Mouse (Mus musculus): Measurements from ENCODE around the gene Map7d1. TPM values are rescaled to one million over a fixed set of nuclear protein-coding genes. Genes with fewer than 3 reads are reported as not detected.

Gene Map7d1
- polyA plus RNA-seq, 1 experiment from 2014 or later = 68.2 TPM

- WGBS = 6% methylated on average over 13 of the region's 13 CpGs
- ATAC-seq = peak; percentile 60
These were observed 21.9 kb upstream of the Map7d1 start for GRCm38 (mm10) chr4:126277906-126278564.

DNA sequence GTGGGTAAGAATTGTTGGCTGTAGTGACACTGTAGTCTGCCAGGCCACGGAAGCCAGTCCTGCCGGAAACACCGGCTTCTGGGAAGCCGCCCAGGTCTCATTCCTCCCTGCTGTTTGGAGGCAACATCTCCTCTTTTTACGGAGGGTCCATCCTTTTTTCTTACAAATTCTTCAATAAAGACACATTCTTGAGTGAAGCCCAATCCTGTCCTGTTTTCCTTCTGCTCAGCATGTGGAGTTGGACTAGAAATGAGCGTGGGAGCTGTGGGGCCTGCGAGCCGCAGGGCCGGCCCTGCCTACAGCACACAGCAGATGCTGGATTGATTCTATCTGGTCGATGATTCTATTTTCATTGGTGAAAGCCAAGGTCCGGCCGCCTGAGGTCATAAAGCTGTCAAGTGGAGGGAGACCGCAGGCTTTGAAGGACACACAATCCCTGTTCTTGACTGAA is 19.6 kb upstream of the Map7d1 start:
- Histone ChIP-seq H3K4me3 (ENCODE audit: low read depth, low read length) (no peak overlapping the region), H3K27ac (ENCODE audit: low read length) (no peak overlapping the region), H3K27me3 (ENCODE audit: control insufficient read depth, insufficient read depth, low read depth, low read length) (no peaks in the 10 kb centered on the region), H3K36me3 (ENCODE audit: control insufficient read depth, insufficient read depth, low read length) (peaks cover 11% of the 10 kb centered on the region), H3K9ac (ENCODE audit: low read depth, low read length) (no peak overlapping the region), H3K4me1 (ENCODE audit: control insufficient read depth, insufficient read depth, low read length) (no peaks in the 10 kb centered on the region), H3K4me2 (ENCODE audit: low read length) (no peak overlapping the region), H3K9me3 (replicated peaks; ENCODE audit: control insufficient read depth, low read length, poor library complexity, severe bottlenecking) (no peaks in the 10 kb centered on the region)
- ATAC-seq = no peak
- 92% methylated on average over 13 of the region's 13 CpGs for WGBS

More at GRCm38 (mm10) chr4:126277906-126278564, 21.9 kb upstream of the Map7d1 start:
- no peaks in the 10 kb centered on the region for H3K27me3 ChIP-seq (ENCODE audit: control insufficient read depth, insufficient read depth, low read depth, low read length)
- H3K9ac ChIP-seq (ENCODE audit: low read depth, low read length) = no peak overlapping the region
- peak overlapping the region; percentile 8; the same call in 1 of the 2 replicates for H3K4me2 ChIP-seq (ENCODE audit: low read length)
- H3K4me3 ChIP-seq (ENCODE audit: low read depth, low read length) = no peak overlapping the region
- H3K36me3 ChIP-seq (ENCODE audit: control insufficient read depth, insufficient read depth, low read length) = peaks cover 11% of the 10 kb centered on the region
- H3K4me1 ChIP-seq (ENCODE audit: control insufficient read depth, insufficient read depth, low read length) = no peaks in the 10 kb centered on the region
- H3K27ac ChIP-seq (ENCODE audit: low read length) = no peak overlapping the region
- no peaks in the 10 kb centered on the region for H3K9me3 ChIP-seq (replicated peaks; ENCODE audit: control insufficient read depth, low read length, poor library complexity, severe bottlenecking)

- H3K27ac ChIP-seq (ENCODE audit: low read length) = no peak overlapping the region
- no peaks in the 10 kb centered on the region for H3K27me3 ChIP-seq (ENCODE audit: control insufficient read depth, insufficient read depth, low read depth, low read length)
- H3K9ac ChIP-seq (ENCODE audit: low read depth, low read length) = no peak overlapping the region
- H3K4me3 ChIP-seq (ENCODE audit: low read depth, low read length) = no peak overlapping the region
- peaks cover 11% of the 10 kb centered on the region for H3K36me3 ChIP-seq (ENCODE audit: control insufficient read depth, insufficient read depth, low read length)
- H3K4me2 ChIP-seq (ENCODE audit: low read length) = no peak overlapping the region
- H3K4me1 ChIP-seq (ENCODE audit: control insufficient read depth, insufficient read depth, low read length) = no peaks in the 10 kb centered on the region
- no peak for ATAC-seq
- H3K9me3 ChIP-seq (replicated peaks; ENCODE audit: control insufficient read depth, low read length, poor library complexity, severe bottlenecking) = no peaks in the 10 kb centered on the region
- 97% methylated on average over 4 of the region's 4 CpGs for WGBS
These were observed 18.9 kb upstream of the Map7d1 start for GRCm38 (mm10) chr4:126275081-126275480.

DNA sequence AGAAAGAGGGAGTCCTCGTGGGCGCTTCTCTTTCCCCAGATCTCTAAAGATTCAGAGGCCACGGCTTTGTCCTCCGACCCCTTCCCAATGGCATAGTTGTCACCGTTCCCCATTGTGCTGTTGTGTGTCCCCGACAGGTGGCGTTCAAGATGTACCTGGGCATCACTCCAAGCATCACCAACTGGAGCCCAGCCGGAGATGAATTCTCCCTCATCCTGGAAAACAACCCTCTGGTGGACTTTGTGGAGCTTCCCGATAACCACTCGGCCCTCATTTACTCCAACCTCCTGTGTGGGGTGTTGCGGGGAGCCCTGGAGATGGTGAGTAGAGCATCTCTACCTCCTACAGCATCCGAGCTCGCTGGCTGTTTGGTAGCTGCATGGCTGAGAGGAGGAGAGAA is 17.6 kb upstream of the Map7d1 start:
- peaks cover 11% of the 10 kb centered on the region for H3K36me3 ChIP-seq (ENCODE audit: control insufficient read depth, insufficient read depth, low read length)
- H3K9me3 ChIP-seq (replicated peaks; ENCODE audit: control insufficient read depth, low read length, poor library complexity, severe bottlenecking) = no peaks in the 10 kb centered on the region
- H3K4me2 ChIP-seq (ENCODE audit: low read length) = no peak overlapping the region
- 78% methylated on average over 13 of the region's 13 CpGs for WGBS
- no peak overlapping the region for H3K4me3 ChIP-seq (ENCODE audit: low read depth, low read length)
- H3K27me3 ChIP-seq (ENCODE audit: control insufficient read depth, insufficient read depth, low read depth, low read length) = no peaks in the 10 kb centered on the region
- no peaks in the 10 kb centered on the region for H3K4me1 ChIP-seq (ENCODE audit: control insufficient read depth, insufficient read depth, low read length)
- 0 out of 2 replicates have a peak overlapping the region, but pooled peaks have one; percentile 1 for H3K9ac ChIP-seq (ENCODE audit: low read depth, low read length)
- H3K27ac ChIP-seq (ENCODE audit: low read length) = no peak overlapping the region
- ATAC-seq = no peak

- Histone ChIP-seq H3K36me3 (ENCODE audit: control insufficient read depth, insufficient read depth, low read length) (peaks cover 8% of the 10 kb centered on the region), H3K9me3 (replicated peaks; ENCODE audit: control insufficient read depth, low read length, poor library complexity, severe bottlenecking) (no peaks in the 10 kb centered on the region), H3K4me1 (ENCODE audit: control insufficient read depth, insufficient read depth, low read length) (peaks cover 5% of the 10 kb centered on the region; the same call in 1 of the 2 replicates), H3K27ac (ENCODE audit: low read length) (no peak overlapping the region), H3K4me3 (ENCODE audit: low read depth, low read length) (no peak overlapping the region), H3K4me2 (ENCODE audit: low read length) (no peak overlapping the region), H3K27me3 (ENCODE audit: control insufficient read depth, insufficient read depth, low read depth, low read length) (no peaks in the 10 kb centered on the region), H3K9ac (ENCODE audit: low read depth, low read length) (no peak overlapping the region)
- no peak for ATAC-seq
- 85% methylated on average over 3 of the region's 3 CpGs for WGBS
These were observed 13.1 kb upstream of the Map7d1 start for GRCm38 (mm10) chr4:126269292-126269691.

DNA sequence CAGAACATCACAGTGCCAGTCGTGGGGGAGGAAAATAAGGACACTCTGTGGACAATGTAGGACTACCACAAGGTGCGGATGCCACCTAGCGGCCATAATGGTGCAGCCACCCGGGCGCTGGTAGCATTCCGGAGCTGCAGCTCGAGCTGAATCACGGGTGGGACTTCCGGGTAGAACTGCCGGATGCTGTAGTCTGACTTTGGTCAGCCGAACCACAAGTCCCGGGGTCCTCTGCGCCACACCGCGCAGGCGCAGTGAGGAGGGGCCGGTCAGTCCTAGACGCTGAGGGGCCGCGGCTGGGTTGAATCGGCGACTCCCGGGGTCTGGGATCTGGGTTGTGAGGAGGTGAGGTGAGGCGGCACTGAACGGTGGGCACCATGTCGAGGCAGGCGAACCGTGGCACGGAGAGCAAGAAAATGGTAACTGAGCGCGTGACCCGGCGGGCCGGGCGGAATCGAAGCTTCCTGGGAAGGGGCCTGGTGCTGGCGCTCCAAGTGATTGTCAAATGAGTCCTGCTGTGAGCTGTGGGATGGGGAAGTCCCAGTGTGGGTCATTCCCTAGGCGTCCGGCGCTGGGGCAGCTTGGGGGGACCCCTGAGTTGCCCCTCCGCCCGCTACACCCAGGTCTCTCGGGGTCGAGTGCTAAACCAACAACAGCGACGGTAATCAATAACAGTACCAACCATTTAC is 6.1 kb upstream of the Map7d1 start, which contains the start of gene Trappc3:
Trappc3 (plus strand) TSS at position 207 of the 689 bp plus-strand sequence.
- WGBS = under 1% methylated on average over 46 of the region's 46 CpGs
- Histone ChIP-seq H3K36me3 (ENCODE audit: control insufficient read depth, insufficient read depth, low read length) (no peaks in the 10 kb centered on the region), H3K9ac (ENCODE audit: low read depth, low read length) (peak within 1 kb of the TSS; percentile 93), H3K4me3 (ENCODE audit: low read depth, low read length) (peak within 1 kb of the TSS; percentile 84), H3K27ac (ENCODE audit: low read length) (peak within 1 kb of the TSS; percentile 50), H3K4me1 (ENCODE audit: control insufficient read depth, insufficient read depth, low read length) (peaks cover 26% of the 10 kb centered on the region), H3K4me2 (ENCODE audit: low read length) (peak within 1 kb of the TSS; percentile 76), H3K9me3 (replicated peaks; ENCODE audit: control insufficient read depth, low read length, poor library complexity, severe bottlenecking) (no peaks in the 10 kb centered on the region), H3K27me3 (ENCODE audit: control insufficient read depth, insufficient read depth, low read depth, low read length) (no peaks in the 10 kb centered on the region)
- ATAC-seq = peak; percentile 96

DNA sequence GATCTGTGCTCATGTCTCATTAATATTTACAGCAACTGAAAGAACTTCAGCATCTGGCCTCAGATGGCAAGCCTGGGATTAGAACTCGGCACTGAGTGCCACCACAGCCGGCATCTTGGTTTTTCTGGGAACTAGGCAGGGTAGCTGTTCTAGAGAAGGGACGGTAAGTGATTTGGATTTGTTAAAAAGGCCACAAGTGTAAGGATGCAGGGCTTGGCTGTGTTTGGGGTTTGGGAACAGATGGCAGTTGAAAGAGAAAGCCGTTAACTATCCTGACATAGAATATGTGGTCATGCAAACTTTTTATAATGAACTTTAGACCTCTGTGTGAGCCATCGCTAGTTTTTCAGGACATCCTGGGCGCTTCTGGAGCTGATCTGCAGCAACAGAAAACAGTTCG is 5.5 kb upstream of the Map7d1 start:
- no peaks in the 10 kb centered on the region for H3K27me3 ChIP-seq (ENCODE audit: control insufficient read depth, insufficient read depth, low read depth, low read length)
- no peaks in the 10 kb centered on the region for H3K9me3 ChIP-seq (replicated peaks; ENCODE audit: control insufficient read depth, low read length, poor library complexity, severe bottlenecking)
- no peak overlapping the region for H3K4me2 ChIP-seq (ENCODE audit: low read length)
- no peak overlapping the region for H3K27ac ChIP-seq (ENCODE audit: low read length)
- peaks cover 28% of the 10 kb centered on the region for H3K4me1 ChIP-seq (ENCODE audit: control insufficient read depth, insufficient read depth, low read length)
- no peak overlapping the region for H3K9ac ChIP-seq (ENCODE audit: low read depth, low read length)
- ATAC-seq = no peak
- WGBS = 44% methylated on average over 7 of the region's 7 CpGs
- no peaks in the 10 kb centered on the region for H3K36me3 ChIP-seq (ENCODE audit: control insufficient read depth, insufficient read depth, low read length)
- H3K4me3 ChIP-seq (ENCODE audit: low read depth, low read length) = no peak overlapping the region

DNA sequence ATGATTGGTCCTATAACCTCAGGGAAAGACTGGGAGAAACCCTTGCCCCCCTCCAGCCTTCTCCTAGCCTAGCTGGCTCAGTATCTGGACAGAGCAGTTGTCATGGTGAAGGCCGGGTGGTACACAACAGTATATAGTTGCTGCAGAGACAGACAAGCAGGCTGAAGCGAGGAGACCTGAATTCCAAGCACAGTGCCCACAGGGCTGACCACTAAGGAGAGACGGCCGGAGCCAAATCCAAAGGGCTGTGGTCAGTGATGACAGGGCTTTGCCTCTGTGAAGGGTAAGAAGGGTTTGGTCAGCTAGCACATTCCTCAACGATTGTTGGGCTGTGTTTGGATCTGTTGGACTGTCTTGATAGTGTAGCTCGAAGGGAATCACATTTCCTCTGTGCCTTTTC is 5.1 kb upstream of the Map7d1 start:
- H3K36me3 ChIP-seq (ENCODE audit: control insufficient read depth, insufficient read depth, low read length) = no peaks in the 10 kb centered on the region
- H3K4me3 ChIP-seq (ENCODE audit: low read depth, low read length) = no peak overlapping the region
- no peak overlapping the region for H3K9ac ChIP-seq (ENCODE audit: low read depth, low read length)
- H3K27ac ChIP-seq (ENCODE audit: low read length) = no peak overlapping the region
- WGBS = 80% methylated on average over 6 of the region's 6 CpGs
- ATAC-seq = no peak
- no peaks in the 10 kb centered on the region for H3K9me3 ChIP-seq (replicated peaks; ENCODE audit: control insufficient read depth, low read length, poor library complexity, severe bottlenecking)
- H3K27me3 ChIP-seq (ENCODE audit: control insufficient read depth, insufficient read depth, low read depth, low read length) = no peaks in the 10 kb centered on the region
- no peak overlapping the region for H3K4me2 ChIP-seq (ENCODE audit: low read length)
- H3K4me1 ChIP-seq (ENCODE audit: control insufficient read depth, insufficient read depth, low read length) = peaks cover 24% of the 10 kb centered on the region

Measured in midbrain, embryonic 16.5 days (tissue).